Mouse (Mus musculus): Measurements from ENCODE around the gene Zfp14. TPM values are rescaled to one million over a fixed set of nuclear protein-coding genes. Genes with fewer than 3 reads are reported as not detected.

Gene Zfp14
- polyA plus RNA-seq, 1 experiment: 4.9 TPM

DNA sequence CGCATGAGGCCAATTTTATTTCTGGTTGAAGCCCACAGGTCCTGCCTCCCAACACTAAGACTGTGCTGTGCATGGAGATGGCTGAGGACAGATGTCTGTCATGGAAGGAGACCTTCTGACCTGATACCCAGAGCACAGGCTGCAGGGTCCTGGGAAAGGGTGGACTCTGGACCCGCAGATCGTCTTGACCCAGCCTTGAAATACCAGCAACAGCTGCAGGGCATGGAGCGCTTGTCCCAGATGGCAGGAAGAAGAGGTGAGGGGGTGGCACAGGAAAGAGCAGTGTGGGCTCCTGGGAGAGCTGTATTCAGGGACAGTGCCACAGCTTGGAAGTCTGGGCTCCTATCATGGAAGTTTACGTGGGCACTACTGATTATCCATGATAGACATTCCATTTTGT, 63.6 kb downstream of the Zfp14 start:
- no peak for DNase-seq
- TF ChIP-seq CTCF (IDR thresholded peaks at IDR 0.05; ENCODE audit: insufficient read depth, low read length): no peak
- TF ChIP-seq POLR2A (IDR thresholded peaks at IDR 0.05; ENCODE audit: borderline replicate concordance, extremely low read depth, low read depth, low read length): no peak
- Histone ChIP-seq H3K4me3 (replicated peaks; ENCODE audit: extremely low read depth, low read depth, low read length) (no peak overlapping the region), H3K4me1 (ENCODE audit: control insufficient read depth, insufficient read depth, low read length) (no peaks in the 10 kb centered on the region)
- WGBS: 81% methylated on average over 5 of the region's 5 CpGs

Other genes starting within 250 kb of the Zfp14 start
- gene Zfp790, start 235.3 kb downstream of the Zfp14 start, polyA plus RNA-seq (2012; rRNA removed): 2.3 and 3.3 TPM in 2 replicates
- gene Zfp940, start 197.7 kb downstream of the Zfp14 start, polyA plus RNA-seq (2012; rRNA removed): 0.24 and 0.57 TPM in 2 replicates
- 1.1 and 1.8 TPM in 2 replicates for gene Zfp420, start 191.4 kb downstream of the Zfp14 start, polyA plus RNA-seq (2012; rRNA removed)
- gene Zfp27, start 144.8 kb downstream of the Zfp14 start, polyA plus RNA-seq (2012; rRNA removed): 1.5 and 2.6 TPM in 2 replicates
- gene Zfp383, start 143.2 kb downstream of the Zfp14 start, polyA plus RNA-seq (2012; rRNA removed): 1.1 and 1.9 TPM in 2 replicates
- gene Zfp74, start 97.3 kb downstream of the Zfp14 start, polyA plus RNA-seq (2012; rRNA removed): 7.9 and 8.3 TPM in 2 replicates
- gene Zfp568, start 67.4 kb downstream of the Zfp14 start, polyA plus RNA-seq (2012; rRNA removed): 5.1 and 6.1 TPM in 2 replicates
- 0.31 and 1.0 TPM in 2 replicates for gene Zfp82, start 21.5 kb upstream of the Zfp14 start, polyA plus RNA-seq (2012; rRNA removed)
- not detected in 2 replicates for gene Gm26920, start 39.0 kb upstream of the Zfp14 start, polyA plus RNA-seq (2012; rRNA removed)
- gene Zfp566, start 39.1 kb upstream of the Zfp14 start, polyA plus RNA-seq (2012; rRNA removed): 1.1 and 1.2 TPM in 2 replicates
- gene Zfp260, start 43.4 kb upstream of the Zfp14 start, polyA plus RNA-seq (2012; rRNA removed): 11.4 and 17.6 TPM in 2 replicates
- gene Zfp382, start 70.6 kb upstream of the Zfp14 start, polyA plus RNA-seq (2012; rRNA removed): 0.88 and 1.8 TPM in 2 replicates
- gene Zfp146, start 118.4 kb upstream of the Zfp14 start, polyA plus RNA-seq (2012; rRNA removed): 9.5 and 14.8 TPM in 2 replicates
- gene Cox7a1, start 132.8 kb upstream of the Zfp14 start, polyA plus RNA-seq (2012; rRNA removed): 14.1 and 42.3 TPM in 2 replicates
- gene Capns1, start 147.4 kb upstream of the Zfp14 start, polyA plus RNA-seq (2012; rRNA removed): 784 and 1,083 TPM in 2 replicates
- 95.6 and 110 TPM in 2 replicates for gene Polr2i, start 180.6 kb upstream of the Zfp14 start, polyA plus RNA-seq (2012; rRNA removed)
- gene Tbcb, start 180.9 kb upstream of the Zfp14 start, polyA plus RNA-seq (2012; rRNA removed): 38.4 and 41.6 TPM in 2 replicates
- not detected in 2 replicates for gene Ovol3, start 184.3 kb upstream of the Zfp14 start, polyA plus RNA-seq (2012; rRNA removed)
- gene Thap8, start 228.7 kb upstream of the Zfp14 start, polyA plus RNA-seq (2012; rRNA removed): 0.21 and 0.55 TPM in 2 replicates
- 15.9 and 24.9 TPM in 2 replicates for gene Wdr62, start 229.0 kb upstream of the Zfp14 start, polyA plus RNA-seq (2012; rRNA removed)
- gene Clip3, start 240.3 kb upstream of the Zfp14 start, polyA plus RNA-seq (2012; rRNA removed): 7.7 and 7.9 TPM in 2 replicates

All from lung, adult 2 months (tissue).